ENCODE assay signal across 13 mouse cellular contexts in genomic region chr1:135941259-135942006, GRCm38 (mm10). TPM values are rescaled to one million over a fixed set of nuclear protein-coding genes. Genes with fewer than 3 reads are reported as not detected.
A peak's percentile ranks its signal among the peaks of the same experiment; 100 is the strongest.
DNase-seq lines count a peak whose midpoint lies in the region; ATAC-seq and TF ChIP-seq lines count a peak whose summit lies in the region.
"Had no signal": no experiment of that assay in that cellular context is flagged by ENCODE, and none has a peak within 500 bp of the region (broad histone marks: within the 10 kb centered on the region; RNA-seq: fewer than 3 reads in every experiment).

No protein-coding gene starts in this region.

- DNase-seq in heart, adult 18-20 months, result no peak
- no peak for DNase-seq in spleen, adult 2 months (ENCODE audit: low read depth in 1 of 2, low spot score in 2 of 2)
- no peak for DNase-seq in B cell, adult 2 months
- no peak for DNase-seq in left cerebral cortex, postnatal 10 days (ENCODE audit: extremely low spot score in 1 of 2, low spot score in 2 of 2)
- DNase-seq in testis, postnatal 10 days (ENCODE audit: low spot score), result no peak
- DNase-seq: thymus, postnatal 14 days had no signal

- H3K9me3 ChIP-seq in heart, embryonic 11.5 days (replicated peaks; ENCODE audit: control insufficient read depth, low read length), result no peaks in the 10 kb centered on the region
- no peaks in the 10 kb centered on the region for H3K9me3 ChIP-seq in limb, embryonic 13.5 days
- H3K9me3 ChIP-seq: limb, embryonic 12.5 days; neural tube, embryonic 12.5 days had no signal

- no peak for TF ChIP-seq POLR2A in bone marrow, adult 2 months (IDR thresholded peaks at IDR 0.05; ENCODE audit: borderline replicate concordance, control insufficient read depth, low read depth, low read length)
- TF ChIP-seq POLR2A in spleen, adult 2 months (IDR thresholded peaks at IDR 0.05; ENCODE audit: low read depth, low read length), result no peak

- peaks cover 13% of the 10 kb centered on the region for H3K27me3 ChIP-seq in heart, embryonic 11.5 days (ENCODE audit: control insufficient read depth, insufficient read depth, low read length)
- H3K27me3 ChIP-seq in limb, embryonic 13.5 days, result peaks cover 28% of the 10 kb centered on the region
- H3K27me3 ChIP-seq in spleen, adult 2 months (ENCODE audit: control insufficient read depth, insufficient read depth, low read length), result no peaks in the 10 kb centered on the region

- WGBS in heart, embryonic 11.5 days (ENCODE audit: insufficient replicate concordance), result 62% methylated on average over 6 of the region's 6 CpGs
- WGBS in bone marrow, adult 2 months, result 61% methylated on average over 6 of the region's 6 CpGs
- WGBS in limb, embryonic 13.5 days, result 66% methylated on average over 6 of the region's 6 CpGs
- 81% methylated on average over 6 of the region's 6 CpGs for WGBS in spleen, adult 2 months

- peaks cover 7% of the 10 kb centered on the region for H3K4me1 ChIP-seq in heart, embryonic 11.5 days (ENCODE audit: control insufficient read depth, insufficient read depth, low read length)
- H3K4me1 ChIP-seq in bone marrow, adult 2 months (ENCODE audit: control insufficient read depth, insufficient read depth, low read length), result peaks cover 4% of the 10 kb centered on the region
- H3K4me1 ChIP-seq in limb, embryonic 13.5 days, result no peaks in the 10 kb centered on the region
- no peaks in the 10 kb centered on the region for H3K4me1 ChIP-seq in spleen, adult 2 months (ENCODE audit: control insufficient read depth, insufficient read depth, insufficient read length)
- H3K4me1 ChIP-seq: limb, embryonic 12.5 days; neural tube, embryonic 12.5 days had no signal

- H3K4me2 ChIP-seq in heart, embryonic 11.5 days, result peak overlapping the region; percentile 6; the same call in 1 of the 2 replicates
- H3K4me2 ChIP-seq in limb, embryonic 13.5 days (replicated peaks), result no peak overlapping the region
- H3K4me2 ChIP-seq: limb, embryonic 12.5 days; neural tube, embryonic 12.5 days had no signal

- intact Hi-C loops in left cerebral cortex, postnatal 10 days (cut with DNase I), result loop anchor here (5.0 to 10.0 kb wide), 3 partner anchors 89 to 217 kb away; partner anchors contain the start of gene Csrp1

- H3K27ac ChIP-seq in heart, embryonic 11.5 days (ENCODE audit: low read depth, low read length), result peak overlapping the region; percentile 63
- H3K27ac ChIP-seq in bone marrow, adult 2 months (ENCODE audit: control insufficient read depth, insufficient read depth, low read depth, low read length, poor library complexity), result peak overlapping the region; percentile 96
- H3K27ac ChIP-seq in limb, embryonic 13.5 days, result no peak overlapping the region
- H3K27ac ChIP-seq in spleen, adult 2 months (ENCODE audit: insufficient read depth, low read length), result peak overlapping the region; percentile 61
- H3K27ac ChIP-seq: limb, embryonic 12.5 days; neural tube, embryonic 12.5 days had no signal

- 0 out of 2 replicates have a peak overlapping the region, but pooled peaks have one; percentile 16 for H3K9ac ChIP-seq in heart, embryonic 11.5 days (ENCODE audit: low read depth, low read length)
- H3K9ac ChIP-seq in limb, embryonic 13.5 days, result no peak overlapping the region
- H3K9ac ChIP-seq: limb, embryonic 12.5 days; neural tube, embryonic 12.5 days had no signal

- TF ChIP-seq CTCF in bone marrow, adult 2 months (IDR thresholded peaks at IDR 0.05; ENCODE audit: control insufficient read depth, insufficient read depth, low read length), result no peak
- TF ChIP-seq CTCF in spleen, adult 2 months (IDR thresholded peaks at IDR 0.05; ENCODE audit: extremely low read depth, insufficient read depth, insufficient read length, insufficient replicate concordance), result no peak

- peak; percentile 80 for ATAC-seq in heart, embryonic 11.5 days (replicated peaks; ENCODE audit: insufficient number of reproducible peaks, low FRiP score, low TSS enrichment)
- ATAC-seq in limb, embryonic 13.5 days (ENCODE audit: low FRiP score, low read depth), result 0 out of 2 replicates have a peak, but pooled peaks have one; percentile 14
- ATAC-seq: inflammation-experienced regulatory T-cells, adult 6 months had no signal

- no peak overlapping the region for H3K4me3 ChIP-seq in heart, embryonic 11.5 days (ENCODE audit: low read depth, low read length)
- H3K4me3 ChIP-seq in bone marrow, adult 2 months (replicated peaks; ENCODE audit: control insufficient read depth, low read depth, low read length), result peak overlapping the region; percentile 9
- no peak overlapping the region for H3K4me3 ChIP-seq in limb, embryonic 13.5 days
- no peak overlapping the region for H3K4me3 ChIP-seq in spleen, adult 2 months (ENCODE audit: extremely low read depth, insufficient read depth, insufficient read length)
- H3K4me3 ChIP-seq: limb, embryonic 12.5 days; neural tube, embryonic 12.5 days had no signal

- no peaks in the 10 kb centered on the region for H3K36me3 ChIP-seq in heart, embryonic 11.5 days (ENCODE audit: control insufficient read depth, insufficient read depth, low read length)
- H3K36me3 ChIP-seq in limb, embryonic 13.5 days, result no peaks in the 10 kb centered on the region
- H3K36me3 ChIP-seq in spleen, adult 2 months (ENCODE audit: control insufficient read depth, insufficient read depth, low read length), result no peaks in the 10 kb centered on the region
- H3K36me3 ChIP-seq: limb, embryonic 12.5 days; neural tube, embryonic 12.5 days had no signal

RNA-seq across cellular contexts. Expression of gene Pkp1, which starts 22.4 kb away (rescaled TPM):
- polyA plus RNA-seq in heart, embryonic 11.5 days (2014; fragmentation: Nextera tagmentation; extraction: Ambion mirVana), result 0.03 TPM in 1 of 2 replicates, not detected in the other
- total RNA-seq in heart, adult 18-20 months (2021), result not detected
- polyA plus RNA-seq in bone marrow, adult 2 months (2011; ENCODE audit: insufficient read depth, insufficient read length, low replicate concordance, missing spikeins), result 0.32 TPM in 1 of 2 replicates, not detected in the other
- polyA plus RNA-seq in limb, embryonic 13.5 days (2015; fragmentation: Nextera tagmentation; extraction: Ambion mirVana), result 6.1 and 7.5 TPM in 2 replicates
- polyA plus RNA-seq in spleen, adult 2 months (2012; rRNA removed), result not detected in 2 replicates
- under 1 TPM; 0.16 to 0.19 TPM for total RNA-seq in left cerebral cortex, postnatal 10 days (2021)
- total RNA-seq: layer of hippocampus, adult 8-10 months had no signal
- polyA plus RNA-seq: inflammation-experienced regulatory T-cells, adult 6 months had no signal
